Mouse (Mus musculus) forebrain, embryonic 15.5 days (tissue): ENCODE measurements at regions not wholly inside any gene's neighbourhood (a gene's known extent, or its start where the extent isn't known, plus 50 kb on each side); places are given as distances from the start of the nearest gene placed in this dataset.
A peak's percentile ranks its signal among the peaks of the same experiment; 100 is the strongest.

Source experiments
- ATAC-seq: fragments of 200-750 bp; cut with Nextera tagmentation; replicated peaks from 2 replicates; pipeline ENCODE4 v1.8.0; 2017; ENCODE audit warnings: mild to moderate bottlenecking, moderate TSS enrichment, moderate library complexity
- H3K27ac ChIP-seq: fragments of 300-500 bp; sonication (generic); replicated peaks from 2 replicates; pipeline ENCODE4 v1.5.1; 2015; ENCODE audit warnings: mild to moderate bottlenecking, inconsistent platforms
- H3K27me3 ChIP-seq: fragments of 300-500 bp; sonication (generic); 2 replicates; pipeline ENCODE4 v1.6.1; 2015; ENCODE audit warnings: inconsistent platforms
- H3K36me3 ChIP-seq: fragments of 300-500 bp; sonication (generic); 2 replicates; pipeline ENCODE4 v1.6.1; 2015; ENCODE audit warnings: mild to moderate bottlenecking, inconsistent platforms
- H3K4me1 ChIP-seq: fragments of 300-500 bp; sonication (generic); 2 replicates; pipeline ENCODE4 v1.6.1; 2015; ENCODE audit warnings: inconsistent platforms
- H3K4me2 ChIP-seq: fragments of 300-500 bp; sonication (generic); replicated peaks from 2 replicates; pipeline ENCODE4 v1.6.1; 2015; ENCODE audit warnings: mild to moderate bottlenecking, inconsistent platforms
- H3K4me3 ChIP-seq: fragments of 300-500 bp; sonication (generic); 2 replicates; pipeline ENCODE4 v1.5.1; 2015; ENCODE audit warnings: mild to moderate bottlenecking, inconsistent platforms
- H3K9ac ChIP-seq: fragments of 300-500 bp; sonication (generic); replicated peaks from 2 replicates; pipeline ENCODE4 v1.6.1; 2015; ENCODE audit warnings: mild to moderate bottlenecking, inconsistent platforms
- H3K9me3 ChIP-seq: fragments of 300-500 bp; sonication (generic); 2 replicates; pipeline ENCODE4 v1.6.1; 2016; ENCODE audit warnings: inconsistent platforms
- WGBS: fragments of 180-500 bp; shearing (Covaris S2); methylation state at CpG from one replicate; pipeline ENCODE4 v1.1.7; 2015; ENCODE audit warnings: mixed read lengths; 5-methylcytosine and 5-hydroxymethylcytosine counted together

DNA sequence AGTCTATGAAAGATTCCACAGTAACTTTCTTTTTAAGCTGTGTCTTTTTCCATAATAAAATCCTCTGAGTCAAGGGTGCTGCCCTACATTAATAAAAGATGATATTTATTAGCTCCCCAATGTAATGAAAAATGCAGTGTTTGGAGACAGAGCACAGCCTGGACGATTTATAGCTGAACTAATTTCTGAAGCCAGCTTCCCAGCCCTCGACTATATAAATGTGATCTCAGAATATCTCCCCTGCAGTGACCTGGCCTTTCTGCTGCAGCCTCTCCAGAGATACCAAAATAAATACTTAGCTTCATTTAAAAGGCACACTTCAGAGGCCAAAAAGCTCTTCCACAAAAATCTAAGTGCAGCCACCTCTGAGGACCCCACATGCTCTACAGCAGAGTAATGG lies 534.7 kb downstream of the Zfp619 start:
- Histone ChIP-seq H3K9me3 (no peaks in the 10 kb centered on the region), H3K9ac (no peak overlapping the region), H3K27ac (no peak overlapping the region), H3K4me1 (no peaks in the 10 kb centered on the region), H3K27me3 (no peaks in the 10 kb centered on the region), H3K36me3 (no peaks in the 10 kb centered on the region), H3K4me3 (no peak overlapping the region), H3K4me2 (no peak overlapping the region)
- WGBS: 66% methylated on average over 2 of the region's 2 CpGs
- ATAC-seq: no peak

DNA sequence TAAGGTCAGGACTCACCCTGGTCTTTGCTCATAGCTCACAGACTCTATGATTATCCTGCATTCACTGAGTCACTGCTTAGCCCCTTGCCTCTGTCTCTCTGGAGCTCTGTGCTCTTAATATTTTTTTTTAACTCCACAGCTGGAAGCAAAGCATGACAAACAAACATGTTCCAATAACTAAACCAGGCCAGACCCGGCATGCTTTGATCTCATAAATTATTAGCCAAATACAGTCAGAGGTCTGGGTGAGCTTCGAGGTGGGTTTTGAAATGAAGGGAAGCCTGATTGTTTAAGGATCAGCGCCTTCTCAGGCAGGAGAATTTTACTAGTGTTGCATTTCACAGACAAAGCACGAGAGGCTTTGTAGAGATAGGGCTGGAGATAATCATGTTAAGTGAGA lies 541.3 kb downstream of the Zfp619 start:
- Histone ChIP-seq H3K4me1 (no peaks in the 10 kb centered on the region), H3K4me3 (no peak overlapping the region), H3K36me3 (no peaks in the 10 kb centered on the region), H3K27me3 (no peaks in the 10 kb centered on the region), H3K9ac (no peak overlapping the region), H3K4me2 (no peak overlapping the region), H3K27ac (no peak overlapping the region), H3K9me3 (no peaks in the 10 kb centered on the region)
- no peak for ATAC-seq
- 68% methylated on average over 4 of the region's 4 CpGs for WGBS

DNA sequence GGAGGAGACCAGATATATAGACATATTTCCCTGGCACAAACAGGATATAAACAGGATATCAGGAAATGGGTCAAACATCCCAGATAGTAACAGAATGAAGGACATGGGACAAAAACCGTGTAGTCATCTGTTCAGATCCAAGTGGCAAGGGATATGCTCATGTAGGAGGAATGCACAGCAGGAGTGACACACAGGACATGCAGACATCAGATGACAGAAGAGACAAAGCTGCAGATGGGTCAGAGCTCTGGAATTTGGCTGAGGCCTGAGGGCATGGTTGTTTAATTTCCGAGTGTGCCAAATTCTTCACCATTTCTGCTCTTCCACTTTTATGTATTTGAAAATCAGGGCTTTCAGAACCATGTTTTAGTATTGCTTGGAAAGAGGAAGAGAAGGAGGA lies 547.1 kb downstream of the Zfp619 start:
- H3K9ac ChIP-seq: no peak overlapping the region
- H3K4me2 ChIP-seq: no peak overlapping the region
- H3K27ac ChIP-seq: no peak overlapping the region
- H3K4me3 ChIP-seq: no peak overlapping the region
- H3K9me3 ChIP-seq: no peaks in the 10 kb centered on the region
- no peak for ATAC-seq
- WGBS: 63% methylated on average over 2 of the region's 2 CpGs
- H3K36me3 ChIP-seq: no peaks in the 10 kb centered on the region
- H3K4me1 ChIP-seq: no peaks in the 10 kb centered on the region
- no peaks in the 10 kb centered on the region for H3K27me3 ChIP-seq

DNA sequence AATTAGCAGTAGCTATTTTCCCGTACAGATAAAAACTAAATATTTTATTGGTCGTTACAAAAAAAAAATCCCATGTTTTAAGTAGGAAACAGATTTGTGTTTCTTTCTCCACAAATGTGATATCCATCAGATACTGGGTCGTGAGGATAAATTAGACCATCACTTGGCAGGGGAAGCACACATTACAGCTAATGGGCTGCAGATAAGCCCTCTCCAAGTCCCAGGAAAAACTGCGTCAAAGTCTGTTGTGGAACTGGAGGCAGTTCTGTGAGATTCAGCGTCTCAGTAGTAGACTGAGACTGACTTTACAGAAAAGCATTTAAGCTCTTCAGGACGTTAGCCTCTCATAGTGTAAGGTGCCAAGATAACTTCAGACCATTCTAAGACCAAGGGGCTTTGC lies 548.0 kb downstream of the Zfp619 start:
- Histone ChIP-seq H3K36me3 (no peaks in the 10 kb centered on the region), H3K4me3 (no peak overlapping the region), H3K4me1 (no peaks in the 10 kb centered on the region), H3K27ac (no peak overlapping the region), H3K27me3 (no peaks in the 10 kb centered on the region), H3K9ac (no peak overlapping the region), H3K4me2 (no peak overlapping the region), H3K9me3 (no peaks in the 10 kb centered on the region)
- 83% methylated on average over 6 of the region's 6 CpGs for WGBS
- no peak for ATAC-seq

DNA sequence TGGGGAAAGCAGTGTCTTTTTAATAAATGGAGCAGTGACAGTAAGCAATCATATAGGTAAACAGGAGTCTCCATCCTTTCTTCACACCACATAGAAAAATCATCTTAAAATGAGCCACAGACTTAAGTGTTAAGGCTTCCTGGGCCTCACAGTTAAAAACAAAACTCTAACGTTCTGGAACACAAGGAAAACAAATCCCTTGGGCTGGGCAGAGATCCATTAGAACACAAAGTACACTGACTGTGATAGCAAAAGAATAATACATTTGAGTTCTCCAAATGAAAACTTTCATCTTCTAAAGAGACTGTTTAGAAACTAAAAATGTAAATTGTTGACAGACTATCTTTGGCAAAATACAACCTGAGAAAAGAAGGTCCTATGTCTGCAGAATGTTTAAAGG lies 549.8 kb downstream of the Zfp619 start:
- Histone ChIP-seq H3K36me3 (no peaks in the 10 kb centered on the region), H3K9ac (no peak overlapping the region), H3K9me3 (no peaks in the 10 kb centered on the region), H3K27me3 (no peaks in the 10 kb centered on the region), H3K4me2 (no peak overlapping the region), H3K27ac (no peak overlapping the region), H3K4me1 (no peaks in the 10 kb centered on the region), H3K4me3 (no peak overlapping the region)
- no peak for ATAC-seq
- WGBS: 65% methylated on average over 1 of the region's 1 CpGs

DNA sequence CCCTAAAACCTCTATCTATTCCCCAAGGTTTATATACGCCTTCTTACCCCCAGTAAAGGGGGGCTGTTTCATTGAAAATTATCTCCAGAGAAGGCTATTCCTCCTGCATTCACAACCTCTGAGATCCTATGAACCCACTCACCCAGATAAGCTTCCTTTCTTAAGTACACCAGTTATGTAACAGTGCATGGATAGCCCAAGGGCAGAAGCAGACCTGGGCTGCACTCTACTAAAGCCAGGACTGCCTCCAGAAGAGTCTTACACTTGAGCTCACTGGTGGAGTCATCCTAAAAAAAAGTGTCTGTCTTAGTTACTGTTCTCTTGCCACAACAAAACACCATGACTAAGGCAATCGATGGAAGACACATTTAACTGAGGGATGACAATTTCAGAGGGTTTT lies 553.7 kb downstream of the Zfp619 start:
- ATAC-seq: no peak
- 77% methylated on average over 2 of the region's 2 CpGs for WGBS
- Histone ChIP-seq H3K9ac (no peak overlapping the region), H3K36me3 (no peaks in the 10 kb centered on the region), H3K27me3 (no peaks in the 10 kb centered on the region), H3K27ac (no peak overlapping the region), H3K4me2 (no peak overlapping the region), H3K9me3 (no peaks in the 10 kb centered on the region), H3K4me3 (no peak overlapping the region), H3K4me1 (no peaks in the 10 kb centered on the region)

DNA sequence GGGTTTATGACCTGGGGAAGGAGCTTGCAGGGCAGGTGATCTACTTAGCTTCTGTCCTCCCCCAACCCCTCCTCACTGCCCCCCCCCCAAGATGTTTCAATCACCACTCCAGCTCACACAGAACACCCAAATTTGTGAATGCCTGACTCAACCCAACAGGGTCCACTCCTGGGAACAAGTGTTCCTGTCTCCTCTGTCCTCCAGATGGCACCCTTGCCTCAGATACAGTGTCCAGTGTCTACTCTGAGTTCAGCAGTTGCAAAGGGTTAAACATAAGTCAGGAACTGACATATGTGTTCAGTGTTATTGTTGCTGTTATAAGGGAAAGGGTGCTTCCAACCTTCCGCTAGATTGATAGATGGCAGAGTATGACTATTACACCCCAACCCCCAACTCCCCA lies 554.9 kb downstream of the Zfp619 start:
- Histone ChIP-seq H3K9me3 (no peaks in the 10 kb centered on the region), H3K9ac (no peak overlapping the region), H3K27me3 (no peaks in the 10 kb centered on the region), H3K4me2 (no peak overlapping the region), H3K36me3 (no peaks in the 10 kb centered on the region), H3K27ac (no peak overlapping the region), H3K4me1 (no peaks in the 10 kb centered on the region), H3K4me3 (no peak overlapping the region)
- ATAC-seq: peak; percentile 58; the same call in 1 of the 2 replicates
- WGBS: 83% methylated on average over 1 of the region's 1 CpGs

DNA sequence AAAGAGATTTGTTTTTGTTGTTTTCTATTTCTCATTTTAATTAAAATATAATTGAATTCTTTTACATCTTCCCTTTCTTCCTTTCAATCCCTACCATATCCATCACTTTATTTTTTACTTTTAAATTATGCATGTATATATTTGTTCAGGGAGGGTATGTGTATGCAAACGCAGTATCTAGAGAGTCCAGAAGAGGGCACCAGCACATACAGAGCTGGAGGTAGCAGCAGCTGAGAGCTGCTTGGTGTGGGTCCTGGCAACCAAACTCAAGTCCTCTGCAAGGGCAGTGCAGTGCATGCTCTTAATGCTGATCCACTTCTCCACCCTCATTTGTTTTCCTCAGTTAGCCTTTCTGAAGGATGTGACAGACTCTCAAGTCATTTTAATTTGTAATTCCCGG lies 568.7 kb downstream of the Zfp619 start:
- no peak overlapping the region for H3K27ac ChIP-seq
- H3K9me3 ChIP-seq: no peaks in the 10 kb centered on the region
- H3K4me3 ChIP-seq: no peak overlapping the region
- no peak for ATAC-seq
- no peak overlapping the region for H3K4me2 ChIP-seq
- no peaks in the 10 kb centered on the region for H3K36me3 ChIP-seq
- no peak overlapping the region for H3K9ac ChIP-seq
- no peaks in the 10 kb centered on the region for H3K4me1 ChIP-seq
- 63% methylated on average over 2 of the region's 2 CpGs for WGBS
- no peaks in the 10 kb centered on the region for H3K27me3 ChIP-seq

DNA sequence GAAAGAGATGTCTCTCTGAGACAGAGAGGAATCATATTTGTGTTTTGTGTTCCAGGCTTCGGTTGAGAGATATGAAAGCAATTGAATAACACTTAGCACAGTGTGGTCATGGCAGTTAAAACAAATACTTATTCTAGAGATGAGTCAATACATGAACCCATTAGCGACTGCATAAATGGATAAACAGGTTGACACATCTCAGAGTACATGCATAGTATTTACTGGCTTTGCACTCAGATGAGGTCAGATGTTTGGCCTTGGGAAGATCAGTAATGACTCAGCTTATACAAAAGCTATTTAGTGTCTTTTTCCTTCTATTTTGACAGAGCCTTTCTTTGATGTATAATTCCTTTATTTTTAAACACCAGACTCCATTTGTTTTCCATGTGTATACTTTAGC lies 579.5 kb downstream of the Zfp619 start:
- 88% methylated on average over 2 of the region's 2 CpGs for WGBS
- H3K9ac ChIP-seq: no peak overlapping the region

DNA sequence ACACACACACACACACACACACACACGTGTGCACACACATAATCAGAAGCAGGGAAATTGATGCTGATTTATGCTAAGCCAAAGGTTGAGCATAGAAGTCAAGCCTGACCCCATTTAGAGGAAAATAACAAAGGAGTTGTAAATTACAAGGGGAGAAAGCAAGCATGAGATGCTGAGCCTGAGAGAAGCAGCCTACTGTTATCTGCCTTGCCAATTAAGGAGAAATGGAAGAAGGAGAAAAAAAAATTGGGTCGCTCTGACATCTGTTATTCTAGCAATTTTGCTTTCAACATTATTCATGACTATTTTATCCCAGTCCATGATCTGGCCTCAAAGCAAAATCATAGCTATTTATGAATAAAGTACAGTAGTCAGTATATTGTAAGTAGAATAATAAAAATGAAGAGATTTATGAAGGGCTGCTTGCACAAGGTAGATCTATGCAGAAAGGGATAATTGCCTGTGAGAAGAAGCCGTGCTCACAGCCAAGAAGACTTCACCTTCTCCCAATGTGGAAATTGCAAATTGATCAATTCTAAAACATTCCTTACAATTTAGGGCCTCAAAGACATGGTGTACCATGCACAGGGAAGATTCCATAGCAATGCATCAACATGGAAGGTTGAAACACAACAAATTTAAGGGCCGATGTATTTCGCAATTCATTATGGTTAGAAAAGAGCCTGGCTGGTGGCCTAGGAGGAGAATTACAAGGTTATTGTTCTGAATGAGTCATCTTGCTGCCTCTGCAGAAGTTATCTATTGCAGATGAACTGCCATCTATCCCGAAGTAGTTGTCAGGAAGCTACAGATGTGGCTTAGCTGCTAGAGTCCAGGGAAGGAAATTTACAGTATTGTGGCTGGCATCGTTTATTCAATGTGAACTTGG lies 585.7 kb downstream of the Zfp619 start:
- H3K4me2 ChIP-seq: no peak overlapping the region
- no peaks in the 10 kb centered on the region for H3K36me3 ChIP-seq
- ATAC-seq: no peak
- 84% methylated on average over 7 of the region's 7 CpGs for WGBS
- no peaks in the 10 kb centered on the region for H3K4me1 ChIP-seq
- no peaks in the 10 kb centered on the region for H3K9me3 ChIP-seq
- no peak overlapping the region for H3K27ac ChIP-seq
- no peak overlapping the region for H3K9ac ChIP-seq
- no peak overlapping the region for H3K4me3 ChIP-seq
- no peaks in the 10 kb centered on the region for H3K27me3 ChIP-seq

More for the DNA sequence above, 579.5 kb downstream of the Zfp619 start:
- no peak overlapping the region for H3K4me2 ChIP-seq
- H3K4me1 ChIP-seq: no peaks in the 10 kb centered on the region
- ATAC-seq: no peak
- H3K4me3 ChIP-seq: no peak overlapping the region
- H3K9me3 ChIP-seq: no peaks in the 10 kb centered on the region
- H3K36me3 ChIP-seq: no peaks in the 10 kb centered on the region
- no peaks in the 10 kb centered on the region for H3K27me3 ChIP-seq
- H3K27ac ChIP-seq: no peak overlapping the region

DNA sequence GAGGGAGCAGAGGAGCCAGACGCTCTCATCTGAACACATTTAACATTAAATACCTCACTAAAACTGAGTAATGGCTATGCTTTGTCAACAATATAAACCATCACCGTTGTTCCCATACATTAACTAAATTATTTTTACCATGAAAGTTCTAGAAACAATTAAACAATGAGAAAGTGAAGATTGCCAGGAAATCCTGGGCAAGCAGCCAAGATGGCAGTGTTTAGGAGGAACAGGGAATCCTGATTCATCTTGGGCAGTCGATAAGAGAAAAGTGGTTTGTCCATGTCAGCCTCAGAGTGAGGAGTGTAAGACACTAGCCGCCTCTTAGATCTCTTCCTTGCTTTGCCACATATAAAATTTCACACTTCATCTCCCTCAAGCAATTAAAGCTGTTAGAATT lies 625.3 kb downstream of the Zfp619 start:
- Histone ChIP-seq H3K27ac (no peak overlapping the region), H3K4me2 (no peak overlapping the region), H3K27me3 (no peaks in the 10 kb centered on the region), H3K4me1 (no peaks in the 10 kb centered on the region), H3K9me3 (no peaks in the 10 kb centered on the region), H3K9ac (no peak overlapping the region), H3K4me3 (no peak overlapping the region), H3K36me3 (no peaks in the 10 kb centered on the region)
- 53% methylated on average over 4 of the region's 4 CpGs for WGBS
- no peak for ATAC-seq

DNA sequence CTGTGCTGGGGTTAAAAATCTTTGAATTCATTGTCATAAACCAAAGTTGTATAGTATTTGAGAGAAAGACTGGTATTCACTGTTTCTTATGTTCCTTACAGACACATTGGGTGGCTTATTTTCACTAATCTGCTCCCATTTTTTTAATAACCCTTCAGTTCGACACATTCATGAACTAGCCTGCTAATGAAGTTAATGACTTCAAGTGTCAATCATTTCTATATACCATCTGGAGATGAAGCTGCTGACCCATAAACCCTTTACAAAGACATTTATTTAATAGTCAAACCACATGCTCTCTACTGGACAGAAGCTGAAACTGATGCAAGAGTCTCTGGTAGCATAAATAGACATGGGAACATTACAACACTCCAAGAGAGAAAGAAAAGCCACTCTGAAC lies 626.9 kb downstream of the Zfp619 start:
- 23% methylated on average over 1 of the region's 1 CpGs for WGBS
- Histone ChIP-seq H3K4me2 (no peak overlapping the region), H3K9ac (no peak overlapping the region), H3K4me1 (no peaks in the 10 kb centered on the region), H3K4me3 (no peak overlapping the region), H3K9me3 (no peaks in the 10 kb centered on the region), H3K27me3 (no peaks in the 10 kb centered on the region), H3K27ac (no peak overlapping the region), H3K36me3 (no peaks in the 10 kb centered on the region)
- no peak for ATAC-seq

DNA sequence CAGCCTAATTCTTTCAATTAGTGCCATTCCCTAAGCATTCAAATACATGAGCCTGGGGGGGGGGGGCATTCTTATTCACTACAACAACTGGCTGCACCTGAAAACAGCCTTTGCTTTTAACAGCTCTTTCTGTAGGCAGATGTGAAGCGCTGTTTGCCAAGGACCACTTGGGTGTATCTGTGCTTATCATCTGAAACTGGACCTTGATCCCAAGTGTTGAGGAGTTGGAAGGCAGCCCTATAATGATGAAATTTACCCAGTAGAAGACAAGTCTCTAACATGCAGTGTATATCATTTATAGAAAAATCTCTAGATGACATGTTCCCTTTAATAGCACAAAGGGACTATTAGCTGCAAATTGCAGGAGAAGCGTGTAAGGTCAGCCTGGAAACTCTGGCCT lies 660.0 kb downstream of the Zfp619 start:
- WGBS: 92% methylated on average over 2 of the region's 2 CpGs
- H3K9me3 ChIP-seq: no peaks in the 10 kb centered on the region
- no peak overlapping the region for H3K4me2 ChIP-seq
- H3K4me3 ChIP-seq: no peak overlapping the region
- no peaks in the 10 kb centered on the region for H3K36me3 ChIP-seq
- H3K4me1 ChIP-seq: no peaks in the 10 kb centered on the region
- H3K9ac ChIP-seq: no peak overlapping the region
- no peaks in the 10 kb centered on the region for H3K27me3 ChIP-seq
- ATAC-seq: no peak
- H3K27ac ChIP-seq: no peak overlapping the region
